10 mouse cellular contexts compared by ENCODE assay signal in the genomic region with DNA sequence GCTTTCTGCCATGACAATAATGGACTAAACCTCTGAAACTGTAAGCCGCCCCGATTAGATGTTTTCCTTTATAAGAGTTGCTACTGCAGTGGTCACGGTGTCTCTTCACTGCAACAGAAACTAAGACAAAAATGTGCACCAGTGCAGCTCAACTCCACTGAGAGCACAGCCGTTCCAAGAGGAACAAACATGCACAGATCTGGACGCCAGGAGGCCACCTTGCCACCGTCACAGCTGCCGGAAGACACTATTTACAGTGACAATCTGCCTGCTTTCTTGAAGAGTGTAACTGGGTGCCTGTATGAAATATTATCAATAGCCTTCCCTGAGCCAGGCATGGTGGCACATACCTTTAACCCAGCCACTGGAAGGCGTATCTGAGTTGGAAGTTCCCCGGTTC. TPM values are rescaled to one million over a fixed set of nuclear protein-coding genes. Genes with fewer than 3 reads are reported as not detected.
DNase-seq lines count a peak whose midpoint lies in the region; ATAC-seq and TF ChIP-seq lines count a peak whose summit lies in the region.
"Had no signal": no experiment of that assay in that cellular context is flagged by ENCODE, and none has a peak within 500 bp of the region (broad histone marks: within the 10 kb centered on the region; RNA-seq: fewer than 3 reads in every experiment).

No protein-coding gene starts in this region.

- peaks cover 8% of the 10 kb centered on the region for H3K36me3 ChIP-seq in liver, embryonic 11.5 days (ENCODE audit: control insufficient read depth, insufficient read depth, low read length)
- peaks cover 60% of the 10 kb centered on the region for H3K36me3 ChIP-seq in liver, embryonic 12.5 days
- H3K36me3 ChIP-seq in splenic B cell, adult 2 months (ENCODE audit: control insufficient read depth, insufficient read depth, low read length, poor library complexity, severe bottlenecking), result no peaks in the 10 kb centered on the region; the same call in 1 of the 2 replicates
- H3K36me3 ChIP-seq: lung, embryonic 15.5 days had no signal

- H3K27ac ChIP-seq in liver, embryonic 11.5 days (ENCODE audit: low read depth, low read length), result 0 out of 2 replicates have a peak overlapping the region, but pooled peaks have one; percentile 21
- peak overlapping the region; percentile 69; the same call in 1 of the 2 replicates for H3K27ac ChIP-seq in bone marrow macrophage, adult 2 months (ENCODE audit: insufficient read depth, low read depth, low read length)
- peak overlapping the region; percentile 61; the same call in 1 of the 2 replicates for H3K27ac ChIP-seq in liver, embryonic 12.5 days
- H3K27ac ChIP-seq: lung, embryonic 15.5 days had no signal

- ATAC-seq in liver, embryonic 11.5 days (replicated peaks; ENCODE audit: low FRiP score), result no peak
- no peak for ATAC-seq in liver, embryonic 12.5 days

- TF ChIP-seq POLR2A in bone marrow macrophage, adult 2 months (IDR thresholded peaks at IDR 0.05; ENCODE audit: borderline replicate concordance, low read depth, low read length), result no peak

- H3K4me3 ChIP-seq in liver, embryonic 11.5 days (ENCODE audit: low read depth, low read length), result no peak overlapping the region
- H3K4me3 ChIP-seq in bone marrow macrophage, adult 2 months (ENCODE audit: insufficient read depth, low read length), result no peak overlapping the region
- no peak overlapping the region for H3K4me3 ChIP-seq in liver, embryonic 12.5 days
- H3K4me3 ChIP-seq: lung, embryonic 15.5 days had no signal

- no peak for TF ChIP-seq CTCF in bone marrow macrophage, adult 2 months (IDR thresholded peaks at IDR 0.05; ENCODE audit: low read depth, low read length)

- WGBS in liver, embryonic 11.5 days, result 79% methylated on average over 9 of the region's 9 CpGs
- 61% methylated on average over 9 of the region's 9 CpGs for WGBS in liver, embryonic 12.5 days (ENCODE audit: insufficient replicate concordance)

- peak overlapping the region; percentile 8; the same call in 1 of the 2 replicates for H3K4me2 ChIP-seq in liver, embryonic 11.5 days
- H3K4me2 ChIP-seq in liver, embryonic 12.5 days, result peak overlapping the region; percentile 21
- H3K4me2 ChIP-seq: heart, embryonic 11.5 days; lung, embryonic 15.5 days had no signal

- no peaks in the 10 kb centered on the region for H3K27me3 ChIP-seq in liver, embryonic 11.5 days (replicated peaks; ENCODE audit: control insufficient read depth, insufficient read depth, low read length)
- no peaks in the 10 kb centered on the region for H3K27me3 ChIP-seq in liver, embryonic 12.5 days (replicated peaks)
- no peaks in the 10 kb centered on the region for H3K27me3 ChIP-seq in splenic B cell, adult 2 months (ENCODE audit: control insufficient read depth, insufficient read depth, low read length, poor library complexity, severe bottlenecking)
- H3K27me3 ChIP-seq: lung, embryonic 15.5 days had no signal

- H3K9me3 ChIP-seq in liver, embryonic 11.5 days (ENCODE audit: control insufficient read depth, low read length), result no peaks in the 10 kb centered on the region
- H3K9me3 ChIP-seq in liver, embryonic 12.5 days (replicated peaks), result no peaks in the 10 kb centered on the region
- H3K9me3 ChIP-seq: lung, embryonic 15.5 days had no signal

- H3K9ac ChIP-seq in liver, embryonic 11.5 days (ENCODE audit: low read depth, low read length), result no peak overlapping the region
- H3K9ac ChIP-seq in liver, embryonic 12.5 days, result no peak overlapping the region
- H3K9ac ChIP-seq: lung, embryonic 15.5 days had no signal

- H3K4me1 ChIP-seq in liver, embryonic 11.5 days (replicated peaks; ENCODE audit: control insufficient read depth, insufficient read depth, low read length), result peaks cover 81% of the 10 kb centered on the region
- H3K4me1 ChIP-seq in bone marrow macrophage, adult 2 months (ENCODE audit: control insufficient read depth, insufficient read depth, low read length), result peaks cover 81% of the 10 kb centered on the region
- peaks cover 97% of the 10 kb centered on the region for H3K4me1 ChIP-seq in liver, embryonic 12.5 days

- DNase-seq in liver, embryonic 11.5 days (ENCODE audit: low spot score), result no peak
- no peak for DNase-seq in liver
- DNase-seq in splenic B cell, adult 2 months (ENCODE audit: low read depth, low spot score), result peak; percentile 53
- no peak for DNase-seq in ovary, postnatal 36 days (ENCODE audit: low spot score)
- DNase-seq in testis, postnatal 10 days (ENCODE audit: low spot score), result no peak
- DNase-seq: kidney, adult 8-10 months had no signal

RNA-seq across cellular contexts. Expression of gene Stk24, which starts 6.8 kb away (rescaled TPM):
- polyA plus RNA-seq in liver, embryonic 11.5 days (2014; fragmentation: Nextera tagmentation; extraction: Ambion mirVana), result 51.3 and 58.2 TPM in 2 replicates
- polyA plus RNA-seq in bone marrow macrophage, adult 2 months (2012; ENCODE audit: insufficient read depth, insufficient read length, missing spikeins), result 97.7 and 101 TPM in 2 replicates
- 56.8 and 62.0 TPM in 2 replicates for polyA plus RNA-seq in liver, embryonic 12.5 days (2016; fragmentation: Nextera tagmentation; extraction: Ambion mirVana)
